Mouse (Mus musculus): Measurements from ENCODE around the gene Otud7b.

DNA sequence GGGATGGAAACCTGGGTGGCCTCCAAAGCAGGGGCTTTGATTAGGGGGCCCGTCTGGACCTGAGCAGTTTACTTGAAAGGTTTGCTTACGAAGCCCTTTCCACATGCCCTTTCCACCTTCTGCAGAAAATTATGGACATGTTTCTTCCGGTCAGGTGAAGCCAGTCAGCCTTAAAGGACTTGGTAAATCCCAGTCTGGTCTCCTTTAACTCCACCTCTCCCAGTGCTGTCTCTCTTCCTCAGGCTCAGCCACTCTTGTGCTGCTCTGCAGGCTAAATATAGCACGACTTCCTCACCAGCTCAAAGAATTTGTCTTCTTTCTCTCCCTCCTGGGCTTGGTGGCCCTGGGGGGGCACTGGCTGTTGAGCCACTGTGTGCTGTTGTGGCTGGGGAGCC lies 78.1 kb downstream of the Otud7b start:
- no peak for TF ChIP-seq CTCF (IDR thresholded peaks at IDR 0.05; ENCODE audit: borderline replicate concordance, extremely low read depth, insufficient read depth, insufficient read length)
- TF ChIP-seq POLR2A (IDR thresholded peaks at IDR 0.05; ENCODE audit: borderline replicate concordance, extremely low read depth, insufficient read depth, insufficient read length, poor library complexity, severe bottlenecking) = no peak

All from brain, embryonic 14.5 days (tissue).